Mouse (Mus musculus): ENCODE measurements at regions not wholly inside any gene's neighbourhood (a gene's known extent, or its start where the extent isn't known, plus 50 kb on each side); places are given as distances from the start of the nearest gene placed in this dataset.
A peak's percentile ranks its signal among the peaks of the same experiment; 100 is the strongest.

- Histone ChIP-seq H3K27me3 (ENCODE audit: control insufficient read depth, insufficient read depth, low read length) (no peaks in the 10 kb centered on the region), H3K27ac (ENCODE audit: low read depth, low read length) (no peak overlapping the region), H3K9me3 (ENCODE audit: control insufficient read depth, low read length) (no peaks in the 10 kb centered on the region), H3K36me3 (ENCODE audit: control insufficient read depth, insufficient read depth, low read length) (no peaks in the 10 kb centered on the region), H3K9ac (ENCODE audit: low read depth, low read length) (no peak overlapping the region), H3K4me2 (replicated peaks; ENCODE audit: low read depth, low read length) (no peak overlapping the region), H3K4me3 (ENCODE audit: low read depth, low read length) (no peak overlapping the region), H3K4me1 (replicated peaks; ENCODE audit: control insufficient read depth, insufficient read depth, low read length) (no peaks in the 10 kb centered on the region)
- 92% methylated on average over 7 of the region's 7 CpGs for WGBS
- ATAC-seq (ENCODE audit: low FRiP score), result no peak
- DNase-seq (ENCODE audit: low spot score), result no peak
Observed at GRCm38 (mm10) chr9:94368231-94368936, 169.5 kb downstream of the 1190002N15Rik start.

DNA sequence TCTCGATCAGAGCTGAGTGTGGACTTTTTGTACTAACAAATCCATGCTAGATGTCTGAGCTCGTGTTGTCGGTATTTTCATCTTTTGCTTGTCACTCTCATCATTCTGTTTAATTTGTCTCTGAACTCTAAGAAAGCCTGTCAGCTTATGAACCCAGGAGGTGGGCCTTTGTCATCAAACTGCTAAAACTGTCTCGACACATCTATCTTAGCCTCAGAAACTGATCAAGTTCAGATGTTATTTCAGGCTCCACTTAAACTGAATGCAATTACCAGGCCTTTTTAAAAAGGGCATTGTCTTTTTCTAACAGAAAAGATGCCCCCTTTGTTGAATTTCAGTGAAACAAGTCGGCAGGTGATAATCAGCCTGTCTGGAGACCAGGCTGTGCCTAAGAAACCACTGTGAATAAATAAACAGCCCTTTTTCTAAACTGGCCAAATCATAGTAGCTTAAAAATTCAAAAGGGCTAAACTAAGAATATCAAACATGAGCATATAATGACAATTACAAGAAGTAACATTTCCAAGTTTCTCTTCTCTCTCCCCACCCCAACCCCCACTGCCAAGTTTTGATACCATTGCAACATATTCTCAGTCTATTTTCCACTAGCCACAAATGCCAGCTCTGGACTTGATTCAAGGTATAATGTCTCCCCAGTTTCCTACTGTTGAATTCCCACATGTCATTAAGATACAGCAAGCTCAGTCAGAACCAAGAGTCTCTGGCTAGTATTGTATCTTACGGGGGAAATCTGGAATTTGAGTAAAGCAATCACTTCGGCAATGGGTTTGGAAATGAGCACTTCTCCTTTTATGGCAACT lies 175.8 kb downstream of the 1190002N15Rik start:
- Histone ChIP-seq H3K4me2 (replicated peaks; ENCODE audit: low read depth, low read length) (no peak overlapping the region), H3K9me3 (ENCODE audit: control insufficient read depth, low read length) (no peaks in the 10 kb centered on the region), H3K27me3 (ENCODE audit: control insufficient read depth, insufficient read depth, low read length) (no peaks in the 10 kb centered on the region), H3K9ac (ENCODE audit: low read depth, low read length) (no peak overlapping the region), H3K4me1 (replicated peaks; ENCODE audit: control insufficient read depth, insufficient read depth, low read length) (no peaks in the 10 kb centered on the region), H3K36me3 (ENCODE audit: control insufficient read depth, insufficient read depth, low read length) (no peaks in the 10 kb centered on the region), H3K4me3 (ENCODE audit: low read depth, low read length) (no peak overlapping the region), H3K27ac (ENCODE audit: low read depth, low read length) (no peak overlapping the region)
- no peak for ATAC-seq (ENCODE audit: low FRiP score)
- 52% methylated on average over 7 of the region's 7 CpGs for WGBS
- DNase-seq (ENCODE audit: low spot score), result no peak

- WGBS, result 90% methylated on average over 2 of the region's 2 CpGs
- H3K4me3 ChIP-seq (ENCODE audit: low read depth, low read length), result no peak overlapping the region
- no peaks in the 10 kb centered on the region for H3K4me1 ChIP-seq (replicated peaks; ENCODE audit: control insufficient read depth, insufficient read depth, low read length)
- no peaks in the 10 kb centered on the region for H3K36me3 ChIP-seq (ENCODE audit: control insufficient read depth, insufficient read depth, low read length)
- ATAC-seq (ENCODE audit: low FRiP score) (no peak), DNase-seq (ENCODE audit: low spot score) (no peak)
- no peaks in the 10 kb centered on the region for H3K9me3 ChIP-seq (ENCODE audit: control insufficient read depth, low read length)
- no peak overlapping the region for H3K27ac ChIP-seq (ENCODE audit: low read depth, low read length)
- no peak overlapping the region for H3K4me2 ChIP-seq (replicated peaks; ENCODE audit: low read depth, low read length)
- no peaks in the 10 kb centered on the region for H3K27me3 ChIP-seq (ENCODE audit: control insufficient read depth, insufficient read depth, low read length)
- no peak overlapping the region for H3K9ac ChIP-seq (ENCODE audit: low read depth, low read length)
Observed at GRCm38 (mm10) chr9:94361011-94361410, 176.9 kb downstream of the 1190002N15Rik start.

- Histone ChIP-seq H3K27ac (ENCODE audit: low read depth, low read length) (no peak overlapping the region), H3K36me3 (ENCODE audit: control insufficient read depth, insufficient read depth, low read length) (no peaks in the 10 kb centered on the region), H3K4me3 (ENCODE audit: low read depth, low read length) (no peak overlapping the region), H3K9ac (ENCODE audit: low read depth, low read length) (no peak overlapping the region), H3K9me3 (ENCODE audit: control insufficient read depth, low read length) (no peaks in the 10 kb centered on the region), H3K27me3 (ENCODE audit: control insufficient read depth, insufficient read depth, low read length) (no peaks in the 10 kb centered on the region), H3K4me1 (replicated peaks; ENCODE audit: control insufficient read depth, insufficient read depth, low read length) (no peaks in the 10 kb centered on the region), H3K4me2 (replicated peaks; ENCODE audit: low read depth, low read length) (no peak overlapping the region)
- WGBS, result 88% methylated on average over 2 of the region's 2 CpGs
- ATAC-seq (ENCODE audit: low FRiP score) (no peak), DNase-seq (ENCODE audit: low spot score) (no peak)
Observed at GRCm38 (mm10) chr9:94358150-94358549, 179.7 kb downstream of the 1190002N15Rik start.

- Histone ChIP-seq H3K4me2 (replicated peaks; ENCODE audit: low read depth, low read length) (no peak overlapping the region), H3K27ac (ENCODE audit: low read depth, low read length) (no peak overlapping the region), H3K36me3 (ENCODE audit: control insufficient read depth, insufficient read depth, low read length) (no peaks in the 10 kb centered on the region), H3K9ac (ENCODE audit: low read depth, low read length) (no peak overlapping the region), H3K9me3 (ENCODE audit: control insufficient read depth, low read length) (no peaks in the 10 kb centered on the region), H3K4me1 (replicated peaks; ENCODE audit: control insufficient read depth, insufficient read depth, low read length) (no peaks in the 10 kb centered on the region), H3K27me3 (ENCODE audit: control insufficient read depth, insufficient read depth, low read length) (no peaks in the 10 kb centered on the region), H3K4me3 (ENCODE audit: low read depth, low read length) (no peak overlapping the region)
- peak; percentile 57 for DNase-seq (ENCODE audit: low spot score)
- peak; percentile 82 for ATAC-seq (ENCODE audit: low FRiP score)
- 59% methylated on average over 4 of the region's 4 CpGs for WGBS
Observed at GRCm38 (mm10) chr9:94342011-94342410, 195.9 kb downstream of the 1190002N15Rik start.

GRCm38 (mm10) chr9:94341531-94341930 lies 196.3 kb downstream of the 1190002N15Rik start:
- Histone ChIP-seq H3K9ac (ENCODE audit: low read depth, low read length) (no peak overlapping the region), H3K27me3 (ENCODE audit: control insufficient read depth, insufficient read depth, low read length) (no peaks in the 10 kb centered on the region), H3K4me3 (ENCODE audit: low read depth, low read length) (no peak overlapping the region), H3K4me2 (replicated peaks; ENCODE audit: low read depth, low read length) (no peak overlapping the region), H3K9me3 (ENCODE audit: control insufficient read depth, low read length) (no peaks in the 10 kb centered on the region), H3K4me1 (replicated peaks; ENCODE audit: control insufficient read depth, insufficient read depth, low read length) (no peaks in the 10 kb centered on the region), H3K36me3 (ENCODE audit: control insufficient read depth, insufficient read depth, low read length) (no peaks in the 10 kb centered on the region), H3K27ac (ENCODE audit: low read depth, low read length) (no peak overlapping the region)
- 75% methylated on average over 2 of the region's 2 CpGs for WGBS
- peak; percentile 46 for ATAC-seq (ENCODE audit: low FRiP score)
- DNase-seq (ENCODE audit: low spot score), result no peak

DNA sequence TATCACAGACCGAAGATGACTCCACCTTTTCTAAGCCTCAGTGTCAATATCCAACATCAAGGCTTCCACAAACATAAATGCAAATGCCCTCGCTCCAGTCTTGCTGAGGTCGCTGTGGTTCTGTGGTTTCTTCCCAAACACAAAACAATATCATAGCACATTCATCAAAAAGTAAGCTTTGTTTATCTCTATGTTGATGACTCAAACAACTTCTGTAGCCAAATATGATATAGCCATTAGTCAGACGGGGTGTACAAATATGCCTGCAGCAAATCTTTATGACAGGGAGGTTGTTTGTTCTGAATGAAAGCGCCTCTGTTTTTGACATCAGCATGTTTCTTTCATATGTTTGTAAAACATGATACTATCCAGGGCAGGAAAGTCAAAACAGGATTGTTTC lies 204.4 kb downstream of the 1190002N15Rik start:
- Histone ChIP-seq H3K4me2 (replicated peaks; ENCODE audit: low read depth, low read length) (no peak overlapping the region), H3K4me3 (ENCODE audit: low read depth, low read length) (no peak overlapping the region), H3K27ac (ENCODE audit: low read depth, low read length) (no peak overlapping the region), H3K9me3 (ENCODE audit: control insufficient read depth, low read length) (no peaks in the 10 kb centered on the region), H3K9ac (ENCODE audit: low read depth, low read length) (no peak overlapping the region), H3K4me1 (replicated peaks; ENCODE audit: control insufficient read depth, insufficient read depth, low read length) (no peaks in the 10 kb centered on the region), H3K27me3 (ENCODE audit: control insufficient read depth, insufficient read depth, low read length) (no peaks in the 10 kb centered on the region), H3K36me3 (ENCODE audit: control insufficient read depth, insufficient read depth, low read length) (no peaks in the 10 kb centered on the region)
- 89% methylated on average over 5 of the region's 5 CpGs for WGBS
- DNase-seq (ENCODE audit: low spot score) (no peak), ATAC-seq (ENCODE audit: low FRiP score) (no peak)

- Histone ChIP-seq H3K9me3 (ENCODE audit: control insufficient read depth, low read length) (no peaks in the 10 kb centered on the region), H3K4me2 (replicated peaks; ENCODE audit: low read depth, low read length) (no peak overlapping the region), H3K4me3 (ENCODE audit: low read depth, low read length) (no peak overlapping the region), H3K27me3 (ENCODE audit: control insufficient read depth, insufficient read depth, low read length) (no peaks in the 10 kb centered on the region), H3K4me1 (replicated peaks; ENCODE audit: control insufficient read depth, insufficient read depth, low read length) (no peaks in the 10 kb centered on the region), H3K27ac (ENCODE audit: low read depth, low read length) (no peak overlapping the region), H3K9ac (ENCODE audit: low read depth, low read length) (no peak overlapping the region), H3K36me3 (ENCODE audit: control insufficient read depth, insufficient read depth, low read length) (no peaks in the 10 kb centered on the region)
- no peak for ATAC-seq (ENCODE audit: low FRiP score)
- DNase-seq (ENCODE audit: low spot score), result no peak
- 88% methylated on average over 3 of the region's 3 CpGs for WGBS
Observed at GRCm38 (mm10) chr9:94323011-94323410, 214.9 kb downstream of the 1190002N15Rik start.

GRCm38 (mm10) chr9:94302575-94302974 lies 235.3 kb downstream of the 1190002N15Rik start:
- Histone ChIP-seq H3K4me2 (replicated peaks; ENCODE audit: low read depth, low read length) (no peak overlapping the region), H3K4me3 (ENCODE audit: low read depth, low read length) (no peak overlapping the region), H3K27me3 (ENCODE audit: control insufficient read depth, insufficient read depth, low read length) (no peaks in the 10 kb centered on the region), H3K4me1 (replicated peaks; ENCODE audit: control insufficient read depth, insufficient read depth, low read length) (no peaks in the 10 kb centered on the region), H3K27ac (ENCODE audit: low read depth, low read length) (no peak overlapping the region), H3K9me3 (ENCODE audit: control insufficient read depth, low read length) (no peaks in the 10 kb centered on the region), H3K9ac (ENCODE audit: low read depth, low read length) (no peak overlapping the region), H3K36me3 (ENCODE audit: control insufficient read depth, insufficient read depth, low read length) (no peaks in the 10 kb centered on the region)
- DNase-seq (ENCODE audit: low spot score) (no peak), ATAC-seq (ENCODE audit: low FRiP score) (no peak)
- 78% methylated on average over 3 of the region's 3 CpGs for WGBS
